Mouse (Mus musculus): ENCODE data around the gene Acd.

The Acd gene

DNA sequence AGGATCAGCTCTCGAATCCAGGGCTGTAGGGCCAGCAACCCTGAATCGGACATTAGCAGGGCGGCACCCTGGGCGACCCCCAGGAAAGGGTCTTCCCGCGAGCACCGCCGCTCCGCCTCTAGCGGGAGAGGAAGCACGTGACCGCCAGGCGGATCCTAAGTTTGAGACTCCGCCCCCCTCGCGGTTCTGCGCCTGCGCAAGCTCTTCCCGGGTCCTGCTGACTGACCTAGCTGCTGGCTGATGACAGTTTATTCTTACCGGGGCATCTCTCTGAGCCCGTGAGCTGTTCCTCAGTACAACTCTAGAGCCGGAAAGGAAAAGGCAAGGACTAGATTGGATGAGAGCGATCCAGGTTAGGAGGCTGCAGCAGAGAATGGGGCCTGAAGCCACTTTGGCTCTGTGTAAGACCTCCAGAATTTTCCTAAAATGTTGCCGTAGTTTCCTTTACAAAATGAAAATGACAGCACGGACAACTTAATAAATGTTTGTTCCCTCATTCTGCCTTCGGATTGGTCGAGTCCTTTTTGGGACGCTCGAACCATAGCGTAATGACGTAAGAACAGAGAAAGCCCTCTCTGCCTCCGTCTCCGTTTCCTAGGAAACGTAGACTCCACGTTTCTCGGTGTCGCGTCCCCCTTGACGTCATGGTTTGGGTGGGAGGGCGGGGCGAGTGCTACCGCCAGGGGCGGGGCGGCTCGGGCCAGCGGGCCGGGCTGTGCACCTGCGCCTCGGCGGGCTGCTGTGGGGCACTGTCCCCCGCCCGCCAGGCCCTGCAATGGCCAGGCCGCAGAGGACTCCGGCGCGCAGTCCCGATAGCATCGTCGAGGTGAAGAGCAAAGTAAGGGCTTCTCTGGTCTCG, at the start of gene Acd, which contains the start of gene Pard6a:
Gene Acd, minus strand, starts transcription at position 137 of the 859 bp plus-strand sequence.
Gene Pard6a, plus strand, starts transcription at position 183 of the 859 bp plus-strand sequence.
- DNase-seq (ENCODE audit: low spot score), result peak; percentile 98

DNA sequence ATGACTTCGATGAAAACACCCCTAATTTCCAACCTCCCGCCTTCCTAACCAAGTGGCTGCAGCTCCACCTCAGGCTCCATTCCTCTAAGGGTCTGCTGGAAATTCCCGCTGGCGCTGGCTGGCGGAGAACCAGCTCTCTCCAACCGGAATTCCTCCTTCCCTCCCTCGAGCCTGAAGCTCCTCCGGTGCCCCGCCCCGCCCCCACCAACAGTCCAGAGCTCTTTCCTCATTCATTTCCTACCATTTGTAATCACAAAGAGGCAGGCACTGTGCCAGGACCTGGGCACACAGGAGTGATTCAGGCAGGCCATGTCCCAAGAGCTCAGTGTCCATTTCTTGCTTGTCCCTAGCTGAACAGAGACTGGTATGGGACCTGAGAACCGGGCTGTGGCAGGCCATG, 49.7 kb upstream of the Acd start:
- DNase-seq (ENCODE audit: low spot score), result peak; percentile 87

DNA sequence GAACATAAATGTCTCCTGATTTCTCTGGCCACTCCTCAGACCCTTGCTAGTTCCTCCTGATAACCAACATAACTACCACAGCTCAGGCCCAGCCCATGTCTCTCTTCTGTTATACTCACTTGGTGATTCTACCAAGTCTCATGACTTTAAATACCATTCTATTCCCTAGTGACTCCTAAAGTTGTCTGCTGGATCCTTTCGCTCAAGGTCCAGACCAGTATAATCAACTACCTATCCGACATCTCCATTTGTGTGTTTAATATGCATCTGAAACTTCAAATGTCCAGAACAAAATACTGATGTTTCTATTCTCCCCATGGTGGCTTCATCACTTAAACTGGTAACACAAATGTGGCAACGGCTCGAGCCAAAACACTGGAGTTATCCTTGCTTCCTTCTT, 42.4 kb upstream of the Acd start:
- no peak for DNase-seq (ENCODE audit: low spot score)

GRCm38 (mm10) chr8:105739216-105739615, 38.3 kb upstream of the Acd start:
- DNase-seq (ENCODE audit: low spot score), result no peak

DNA sequence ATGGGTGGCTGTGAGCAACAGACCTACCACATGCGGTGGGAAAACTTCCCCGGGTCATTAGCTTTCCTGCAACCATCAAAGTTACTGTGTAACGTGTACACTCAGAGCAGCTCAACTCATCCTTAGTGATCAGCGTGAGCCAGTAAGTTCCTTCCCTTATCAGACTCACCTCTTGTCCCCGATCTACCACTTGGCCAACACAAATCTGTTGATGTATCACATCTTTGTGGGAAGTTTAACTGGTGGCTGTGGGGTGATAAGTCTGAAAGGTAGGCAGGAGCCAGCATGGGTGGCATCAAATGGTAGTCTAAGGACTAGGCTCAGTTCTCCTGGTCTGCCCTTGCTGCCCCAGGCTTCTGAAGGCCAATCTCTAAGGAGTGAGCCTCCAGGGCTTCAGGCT, 31.3 kb upstream of the Acd start:
- DNase-seq (ENCODE audit: low spot score), result no peak

DNA sequence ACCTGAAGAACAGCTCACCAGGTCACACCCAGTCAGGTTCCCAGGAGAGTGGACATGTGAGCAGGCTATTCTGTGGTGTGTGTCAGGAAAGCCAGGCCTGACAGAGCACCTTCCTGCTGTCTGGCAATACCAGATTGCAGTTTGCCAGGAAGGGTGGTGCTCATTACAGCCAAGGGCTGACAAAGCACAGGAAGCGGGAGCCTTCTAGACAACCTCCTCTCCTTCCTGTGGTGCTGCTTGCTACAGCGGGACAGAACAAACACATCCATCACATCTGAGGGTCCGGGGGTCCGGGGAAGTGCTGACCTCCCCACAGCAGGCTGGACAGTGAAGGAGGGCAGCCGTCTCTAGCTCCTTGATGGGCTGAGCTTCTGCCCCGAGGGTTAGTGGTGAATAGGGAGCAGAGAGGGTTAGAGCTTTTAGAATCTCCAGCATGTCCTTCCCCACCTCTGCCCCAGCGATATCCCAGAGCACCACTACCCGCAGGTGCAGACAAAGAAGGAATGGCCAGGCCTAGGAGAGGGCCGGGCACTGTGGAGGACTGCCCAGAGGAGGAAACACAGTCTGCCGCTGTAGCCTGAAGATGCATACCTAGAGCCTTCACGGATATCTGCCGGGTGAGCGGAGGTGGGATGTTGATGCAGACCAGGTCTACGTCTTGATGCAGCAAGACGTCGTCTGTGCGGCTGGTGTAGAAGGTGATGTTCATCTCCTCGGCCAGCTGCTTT, 26.7 kb upstream of the Acd start:
- no peak for DNase-seq (ENCODE audit: low spot score)

GRCm38 (mm10) chr8:105725726-105726125, 24.8 kb upstream of the Acd start:
- no peak for DNase-seq (ENCODE audit: low spot score)

GRCm38 (mm10) chr8:105722861-105723260, 22.0 kb upstream of the Acd start:
- DNase-seq (ENCODE audit: low spot score), result no peak

GRCm38 (mm10) chr8:105719637-105720036, 18.7 kb upstream of the Acd start:
- no peak for DNase-seq (ENCODE audit: low spot score)

- DNase-seq (ENCODE audit: low spot score), result no peak
Observed at GRCm38 (mm10) chr8:105716302-105716945, 15.5 kb upstream of the Acd start.

GRCm38 (mm10) chr8:105715042-105715441, 14.1 kb upstream of the Acd start:
- peak; percentile 44 for DNase-seq (ENCODE audit: low spot score)

GRCm38 (mm10) chr8:105714139-105714538, 13.2 kb upstream of the Acd start:
- DNase-seq (ENCODE audit: low spot score), result peak; percentile 94

DNA sequence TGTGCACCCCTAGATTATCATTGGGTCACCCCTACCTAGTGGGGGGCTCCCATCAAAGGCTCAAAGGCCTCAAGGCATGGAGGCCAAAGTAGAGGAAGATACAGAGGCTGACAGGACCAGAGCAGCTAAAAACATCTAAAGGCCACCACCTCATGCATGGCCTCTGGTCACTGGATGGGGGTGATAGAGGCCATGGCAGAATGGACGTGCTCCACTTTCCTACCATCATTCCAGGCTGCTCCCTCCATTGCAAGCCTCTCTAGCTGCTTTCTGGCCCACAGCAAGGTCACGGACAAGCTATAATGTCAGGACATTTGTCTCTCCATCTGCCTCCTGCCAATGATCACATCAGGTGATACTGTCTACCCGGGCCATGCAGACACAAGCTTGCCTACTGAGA, 11.4 kb upstream of the Acd start:
- DNase-seq (ENCODE audit: low spot score), result no peak

DNA sequence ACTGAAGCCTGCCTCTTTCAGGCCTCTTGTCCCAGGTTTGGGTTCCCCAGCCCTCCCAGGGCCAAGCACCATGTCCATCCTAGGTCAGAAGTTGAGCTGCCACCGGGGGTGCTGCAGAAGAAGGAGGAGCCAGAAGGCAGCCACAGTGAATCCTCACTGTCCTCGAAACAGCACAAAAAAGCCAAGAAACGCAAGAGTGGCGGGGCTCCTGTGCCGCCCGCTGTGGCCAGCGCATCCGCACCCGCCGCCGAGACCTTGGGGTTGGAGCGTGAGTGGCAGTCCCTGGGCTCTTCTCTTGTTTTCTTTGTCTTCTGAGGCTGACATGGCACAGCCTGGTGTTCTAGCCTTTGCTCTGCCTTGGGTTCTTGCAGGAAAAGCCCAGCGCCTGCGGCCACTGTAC, 8.4 kb upstream of the Acd start:
- peak; percentile 41 for DNase-seq (ENCODE audit: low spot score)

DNA sequence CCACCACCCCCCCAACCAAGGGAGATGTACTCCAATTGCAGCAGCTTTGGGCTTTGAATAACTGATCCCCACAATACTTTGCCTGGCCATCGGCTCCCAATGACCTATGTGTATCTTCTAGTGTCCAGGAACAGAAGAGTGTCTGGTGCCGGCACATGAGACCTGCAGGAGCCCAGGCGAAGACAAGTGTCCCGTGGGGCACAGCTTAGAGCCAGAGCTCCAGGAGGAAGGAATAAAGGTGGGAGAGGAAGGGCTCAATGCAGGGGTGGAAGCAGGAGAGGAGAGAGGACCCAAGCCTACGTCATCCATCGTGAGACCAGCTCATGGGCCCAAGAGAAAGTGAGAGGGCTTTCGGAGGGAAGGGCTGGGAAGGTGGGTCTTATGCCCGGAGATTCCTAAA, 7.8 kb upstream of the Acd start:
- DNase-seq (ENCODE audit: low spot score), result no peak

DNA sequence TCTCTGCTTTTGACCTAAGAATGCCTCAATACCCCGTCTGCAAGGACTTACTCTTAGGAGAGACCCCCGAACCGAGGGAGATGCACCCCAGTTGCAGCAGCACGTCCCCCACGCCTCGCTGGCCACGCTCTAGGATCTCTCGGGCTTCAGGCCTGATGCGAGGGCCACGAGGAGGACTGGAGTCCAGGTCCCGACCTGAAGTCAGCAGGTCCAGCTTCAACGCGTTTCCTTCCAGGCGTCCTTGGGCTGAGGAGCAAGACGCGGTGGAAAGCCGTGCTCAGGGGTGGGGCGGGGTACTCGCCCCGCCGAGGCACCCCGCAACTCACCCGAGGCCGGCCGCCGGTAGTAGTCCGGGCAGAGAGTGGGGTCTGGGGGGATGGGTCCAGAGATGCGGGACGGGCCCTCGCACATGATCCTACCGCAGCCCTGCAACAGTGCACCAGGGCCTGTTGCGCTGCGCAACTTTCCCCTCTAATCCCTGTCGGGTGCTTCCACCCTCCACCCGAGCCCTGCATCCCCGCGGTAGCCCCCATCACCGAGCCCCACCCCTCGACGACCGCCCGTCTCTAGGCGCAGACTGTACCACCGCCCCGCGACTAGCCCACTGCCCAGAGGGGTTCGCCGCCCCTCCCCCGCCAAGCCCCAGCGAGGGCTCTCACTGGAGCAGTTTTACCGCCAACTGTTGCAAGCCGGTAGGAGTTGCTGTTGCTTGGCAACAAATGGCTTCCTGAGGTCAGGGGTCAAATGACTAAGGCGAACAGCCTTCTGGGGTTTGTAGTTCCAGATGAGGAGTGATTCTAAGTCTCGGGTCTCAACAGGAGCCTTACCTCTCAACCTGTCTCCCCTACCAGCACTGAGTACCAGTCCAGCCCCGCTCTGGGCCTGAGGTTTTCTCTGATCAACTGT, 6.8 kb upstream of the Acd start, which contains the start of the genes 4933405L10Rik and Enkd1:
Gene 4933405L10Rik, plus strand, starts transcription at position 158 of the 906 bp plus-strand sequence.
Gene Enkd1, minus strand, starts transcription at position 713 of the 906 bp plus-strand sequence.
- peak; percentile 89 for DNase-seq (ENCODE audit: low spot score)

- DNase-seq (ENCODE audit: low spot score), result no peak
Observed at GRCm38 (mm10) chr8:105706426-105706825, 5.5 kb upstream of the Acd start.

GRCm38 (mm10) chr8:105704955-105705354, 4.1 kb upstream of the Acd start:
- DNase-seq (ENCODE audit: low spot score), result no peak

DNA sequence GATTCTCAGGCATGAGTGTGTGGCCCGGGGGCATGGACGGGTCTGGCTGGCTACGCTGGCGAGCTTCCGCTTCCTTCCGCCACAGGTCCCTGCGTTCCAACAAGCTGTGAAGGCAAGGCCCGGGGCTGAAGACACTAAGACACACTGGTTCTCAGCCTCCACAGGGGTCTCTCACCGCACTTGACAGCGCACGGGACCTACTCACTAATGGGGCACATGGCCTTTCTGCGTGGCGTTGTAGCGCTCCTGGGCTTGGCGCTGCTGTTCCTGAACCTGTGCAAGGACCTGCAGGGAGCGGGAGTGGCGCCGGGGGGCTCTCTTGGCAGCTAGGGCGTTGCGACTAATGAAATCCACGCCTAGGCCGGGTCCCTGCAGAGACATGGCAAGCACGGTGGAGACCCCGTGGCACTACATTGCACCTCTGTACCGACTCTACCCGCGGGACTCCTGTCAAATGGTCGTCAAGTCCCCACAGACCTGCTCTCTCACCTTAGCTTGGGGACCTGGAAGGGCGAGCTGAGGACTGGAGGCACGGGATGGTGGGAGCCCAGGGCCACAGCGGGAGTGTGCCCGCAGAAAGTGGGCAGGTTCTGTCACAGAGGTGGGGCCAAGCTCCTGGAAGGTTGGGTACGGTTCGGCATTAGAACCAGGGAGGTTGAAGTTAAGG, 3.4 kb upstream of the Acd start:
- peak; percentile 46 for DNase-seq (ENCODE audit: low spot score)

GRCm38 (mm10) chr8:105702731-105703415, 2.0 kb upstream of the Acd start:
- DNase-seq (ENCODE audit: low spot score), result peak; percentile 45
